In genomic region chr4:143279661-143280060, GRCm38 (mm10) we compare ENCODE assay signal across 8 mouse cellular contexts. TPM values are rescaled to one million over a fixed set of nuclear protein-coding genes. Genes with fewer than 3 reads are reported as not detected.
A peak's percentile ranks its signal among the peaks of the same experiment; 100 is the strongest.
DNase-seq lines count a peak whose midpoint lies in the region; ATAC-seq lines count a peak whose summit lies in the region.

No protein-coding gene starts in this region.

- peak; percentile 95 for DNase-seq in heart, adult 11 months
- peak; percentile 89 for DNase-seq in embryonic facial prominence, embryonic 14.5 days (ENCODE audit: low spot score)
- peak; percentile 41 for DNase-seq in heart, postnatal 4 days
- DNase-seq in neural tube, embryonic 10.5 days (ENCODE audit: extremely low spot score, low spot score) = peak; percentile 49
- no peak for DNase-seq in liver, embryonic 11.5 days (ENCODE audit: low spot score)
- DNase-seq in kidney, adult 8-10 months = no peak

- no peak overlapping the region for H3K27ac ChIP-seq in heart, embryonic 11.5 days (ENCODE audit: low read depth, low read length)
- H3K27ac ChIP-seq in embryonic facial prominence, embryonic 14.5 days (replicated peaks; ENCODE audit: low read depth, low read length) = peak overlapping the region; percentile 84
- no peak overlapping the region for H3K27ac ChIP-seq in liver, embryonic 11.5 days (ENCODE audit: low read depth, low read length)

- no peaks in the 10 kb centered on the region for H3K27me3 ChIP-seq in heart, embryonic 11.5 days (ENCODE audit: control insufficient read depth, insufficient read depth, low read length)
- H3K27me3 ChIP-seq in embryonic facial prominence, embryonic 14.5 days (replicated peaks; ENCODE audit: control insufficient read depth, insufficient read depth, low read length) = no peaks in the 10 kb centered on the region
- H3K27me3 ChIP-seq in liver, embryonic 11.5 days (replicated peaks; ENCODE audit: control insufficient read depth, insufficient read depth, low read length) = no peaks in the 10 kb centered on the region

- no peak overlapping the region for H3K4me2 ChIP-seq in heart, embryonic 11.5 days
- H3K4me2 ChIP-seq in embryonic facial prominence, embryonic 14.5 days (ENCODE audit: low read depth, low read length) = peak overlapping the region; percentile 24; the same call in 1 of the 2 replicates
- no peak overlapping the region for H3K4me2 ChIP-seq in liver, embryonic 11.5 days

- 50% methylated on average over 12 of the region's 12 CpGs for WGBS in heart, embryonic 11.5 days (ENCODE audit: insufficient replicate concordance)
- 29% methylated on average over 12 of the region's 12 CpGs for WGBS in embryonic facial prominence, embryonic 14.5 days
- 71% methylated on average over 12 of the region's 12 CpGs for WGBS in liver, embryonic 11.5 days

- no peak overlapping the region for H3K9ac ChIP-seq in heart, embryonic 11.5 days (ENCODE audit: low read depth, low read length)
- no peak overlapping the region for H3K9ac ChIP-seq in embryonic facial prominence, embryonic 14.5 days (ENCODE audit: low read depth, low read length)
- H3K9ac ChIP-seq in liver, embryonic 11.5 days (ENCODE audit: low read depth, low read length) = no peak overlapping the region

- H3K36me3 ChIP-seq in heart, embryonic 11.5 days (ENCODE audit: control insufficient read depth, insufficient read depth, low read length) = no peaks in the 10 kb centered on the region
- no peaks in the 10 kb centered on the region for H3K36me3 ChIP-seq in embryonic facial prominence, embryonic 14.5 days (ENCODE audit: control insufficient read depth, insufficient read depth, low read length)
- H3K36me3 ChIP-seq in liver, embryonic 11.5 days (ENCODE audit: control insufficient read depth, insufficient read depth, low read length) = no peaks in the 10 kb centered on the region

- H3K9me3 ChIP-seq in heart, embryonic 11.5 days (replicated peaks; ENCODE audit: control insufficient read depth, low read length) = no peaks in the 10 kb centered on the region
- H3K9me3 ChIP-seq in embryonic facial prominence, embryonic 14.5 days (ENCODE audit: control insufficient read depth, low read length) = peaks cover 5% of the 10 kb centered on the region; the same call in 1 of the 2 replicates
- no peaks in the 10 kb centered on the region for H3K9me3 ChIP-seq in liver, embryonic 11.5 days (ENCODE audit: control insufficient read depth, low read length)

- H3K4me1 ChIP-seq in heart, embryonic 11.5 days (ENCODE audit: control insufficient read depth, insufficient read depth, low read length) = peaks cover 4% of the 10 kb centered on the region; the same call in 1 of the 2 replicates
- peaks cover 26% of the 10 kb centered on the region for H3K4me1 ChIP-seq in embryonic facial prominence, embryonic 14.5 days (ENCODE audit: control insufficient read depth, insufficient read depth, low read length)
- H3K4me1 ChIP-seq in liver, embryonic 11.5 days (replicated peaks; ENCODE audit: control insufficient read depth, insufficient read depth, low read length) = 0 out of 2 replicates have a peak, but pooled peaks cover 3% of the 10 kb centered on the region

- no peak overlapping the region for H3K4me3 ChIP-seq in heart, embryonic 11.5 days (ENCODE audit: low read depth, low read length)
- no peak overlapping the region for H3K4me3 ChIP-seq in embryonic facial prominence, embryonic 14.5 days (ENCODE audit: low read depth, low read length)
- no peak overlapping the region for H3K4me3 ChIP-seq in liver, embryonic 11.5 days (ENCODE audit: low read depth, low read length)

- ATAC-seq in heart, embryonic 11.5 days (replicated peaks; ENCODE audit: insufficient number of reproducible peaks, low FRiP score, low TSS enrichment) = no peak
- ATAC-seq in embryonic facial prominence, embryonic 14.5 days (ENCODE audit: low read depth) = peak; percentile 64; the same call in 1 of the 2 replicates
- no peak for ATAC-seq in liver, embryonic 11.5 days (replicated peaks; ENCODE audit: low FRiP score)
- ATAC-seq in monocyte, adult 5-6 weeks (replicated peaks; ENCODE audit: insufficient number of reproducible peaks, low FRiP score, low TSS enrichment, poor library complexity, severe bottlenecking) = no peak

RNA-seq across cellular contexts. Expression of gene Pdpn, which starts 19.7 kb away (rescaled TPM):
- 28.4 and 29.1 TPM in 2 replicates for polyA plus RNA-seq in heart, embryonic 11.5 days (2014; fragmentation: Nextera tagmentation; extraction: Ambion mirVana)
- 67.1 and 70.2 TPM in 2 replicates for polyA plus RNA-seq in embryonic facial prominence, embryonic 14.5 days (2014; fragmentation: Nextera tagmentation; extraction: Ambion mirVana)
- 10 to 100 TPM; 13.0 to 14.3 TPM for total RNA-seq in heart, postnatal 4 days (2021)
- 5.5 and 6.0 TPM in 2 replicates for polyA plus RNA-seq in liver, embryonic 11.5 days (2014; fragmentation: Nextera tagmentation; extraction: Ambion mirVana)
- total RNA-seq in monocyte, adult 5-6 weeks (2017) = not detected in 3 replicates

Comparison
In these comparisons a context has a peak if more than half of its experiments do, and no peak if none do; other contexts are left out.
1. DNase-seq: peak in heart, adult 11 months (single experiment), embryonic facial prominence, embryonic 14.5 days (single experiment), heart, postnatal 4 days (single experiment) and neural tube, embryonic 10.5 days (single experiment); none in liver, embryonic 11.5 days (single experiment) and kidney, adult 8-10 months (0 of 2).